Mouse (Mus musculus) brain, adult 2 months (tissue): Measurements from ENCODE around the gene Mtus2.

Experiments used
- DNase-seq: peaks from one replicate; pipeline ENCODE4 v3.0.0; 2011; ENCODE audit warnings: low read depth, low spot score

The Mtus2 gene

GRCm38 (mm10) chr5:148027985-148028384, 70.9 kb downstream of the Mtus2 start:
- DNase-seq: peak; percentile 50

DNA sequence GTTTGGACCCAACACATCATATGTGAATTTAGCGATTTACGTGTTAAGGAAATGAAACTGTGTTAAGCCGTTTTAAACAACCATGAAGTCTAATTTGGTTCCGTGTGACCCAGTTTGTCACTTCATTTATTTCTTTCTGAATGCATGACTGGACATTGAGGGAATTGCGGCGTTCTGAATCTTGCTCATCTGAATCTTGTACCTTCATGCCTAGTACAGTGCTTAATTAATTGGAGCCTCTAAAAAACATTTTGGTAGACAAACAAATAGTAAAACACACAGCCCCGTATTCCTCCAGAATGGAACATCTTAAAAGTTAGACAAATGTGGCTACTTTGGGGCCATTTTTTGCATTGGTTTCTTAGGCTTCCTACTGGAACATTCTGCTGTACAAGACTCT, 84.5 kb downstream of the Mtus2 start:
- DNase-seq: peak; percentile 18

DNA sequence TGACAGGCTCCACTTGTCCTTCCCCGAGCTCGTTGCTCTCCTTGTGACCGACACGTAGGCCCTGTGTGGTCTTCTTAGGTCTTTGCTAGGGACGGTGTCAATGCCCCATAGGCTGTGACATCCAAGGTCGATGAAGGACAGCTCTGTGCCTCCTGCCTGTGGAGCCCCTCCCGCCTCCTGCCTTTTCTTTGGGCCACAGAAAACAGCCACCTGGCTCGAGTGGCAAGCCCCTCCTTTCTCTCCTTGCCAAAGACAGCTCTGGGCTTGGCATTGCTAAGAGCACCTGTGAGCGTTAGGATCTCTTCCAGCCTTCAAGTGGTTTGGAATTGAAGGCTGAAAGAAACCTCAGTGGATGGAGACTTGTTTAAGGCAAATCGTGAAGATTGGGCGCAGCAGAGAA, 91.1 kb downstream of the Mtus2 start:
- peak; percentile 94 for DNase-seq

DNA sequence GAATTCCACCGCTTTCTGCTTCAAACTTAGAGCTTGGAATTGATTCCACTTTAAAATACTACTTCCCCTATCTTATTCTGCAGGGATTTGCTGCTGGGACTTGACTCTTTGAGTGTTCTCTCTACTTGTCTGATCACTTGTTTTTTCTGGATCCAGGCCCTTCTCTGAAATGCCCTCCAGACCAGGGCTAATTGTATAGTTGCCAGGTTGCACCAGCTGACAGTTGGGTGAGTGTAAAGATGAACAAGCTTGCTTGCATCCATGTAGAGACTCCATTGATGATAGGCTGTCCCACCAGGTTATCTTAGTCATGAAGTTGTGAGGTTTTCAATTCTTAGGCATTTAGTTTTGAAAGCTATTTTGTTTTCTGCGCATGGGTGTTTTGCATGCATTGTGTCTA, 92.2 kb downstream of the Mtus2 start:
- DNase-seq: peak; percentile 62

- peak; percentile 93 for DNase-seq
Measured at GRCm38 (mm10) chr5:148052846-148053608, 95.9 kb downstream of the Mtus2 start.

DNA sequence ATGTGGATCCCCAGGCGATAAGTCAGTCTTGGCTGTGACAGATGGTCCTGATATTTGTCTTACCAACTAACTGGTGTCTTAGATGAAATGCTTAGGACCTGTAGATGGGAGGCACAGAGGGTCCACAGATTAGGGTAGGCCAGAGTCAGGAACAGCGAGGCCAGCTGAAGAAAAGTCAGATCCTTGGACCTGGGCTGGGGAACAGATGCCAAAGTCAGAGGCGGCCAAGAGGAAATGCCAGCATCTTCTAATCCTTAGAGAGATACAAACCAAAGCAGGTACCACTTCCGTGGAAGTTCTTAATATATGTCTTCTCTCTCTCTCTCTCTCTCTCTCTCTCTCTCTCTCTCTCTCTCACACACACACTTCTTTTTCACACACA, 96.5 kb downstream of the Mtus2 start:
- DNase-seq: peak; percentile 72

DNA sequence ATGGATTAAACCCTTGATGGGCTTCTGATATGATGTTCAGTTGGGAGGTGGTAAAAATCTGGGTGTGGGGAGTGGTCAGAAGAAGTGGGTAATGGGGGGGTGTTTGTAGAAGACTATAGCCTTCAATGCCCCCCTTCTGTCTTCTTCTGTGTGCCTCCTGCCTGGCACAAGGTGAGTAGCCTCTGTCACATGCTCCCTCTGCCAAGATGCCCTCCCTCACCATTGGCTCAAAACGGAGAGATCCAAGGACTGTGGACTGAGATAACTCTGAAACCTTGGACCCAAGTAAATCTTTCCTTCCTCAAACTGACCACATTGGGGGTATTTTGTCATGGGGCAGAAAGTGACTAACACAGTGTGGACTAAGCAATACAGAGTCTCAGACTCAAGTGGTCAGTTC, 99.7 kb downstream of the Mtus2 start:
- peak; percentile 31 for DNase-seq

GRCm38 (mm10) chr5:148057433-148057832, 100.3 kb downstream of the Mtus2 start:
- DNase-seq: peak; percentile 80

DNA sequence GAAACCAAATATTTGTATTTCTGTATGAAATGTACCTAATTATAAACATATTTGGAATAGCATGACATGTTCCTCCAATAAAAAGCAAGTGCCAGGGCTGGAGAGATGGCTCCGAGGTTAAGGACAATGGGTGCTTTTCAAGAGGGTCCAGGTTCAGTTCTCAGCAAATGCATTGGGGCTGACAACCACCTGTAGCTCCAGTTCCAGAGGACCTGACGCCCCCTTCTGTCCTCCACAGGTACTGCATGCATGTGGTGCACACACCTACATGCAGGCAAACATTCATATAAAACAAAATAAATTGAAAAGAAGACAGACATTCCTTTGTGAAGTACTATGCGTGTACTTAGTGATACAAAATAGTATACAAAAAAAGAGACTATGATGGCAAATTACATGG, 102.2 kb downstream of the Mtus2 start:
- no peak for DNase-seq

- DNase-seq: no peak
Measured at GRCm38 (mm10) chr5:148061869-148062268, 104.7 kb downstream of the Mtus2 start.

DNA sequence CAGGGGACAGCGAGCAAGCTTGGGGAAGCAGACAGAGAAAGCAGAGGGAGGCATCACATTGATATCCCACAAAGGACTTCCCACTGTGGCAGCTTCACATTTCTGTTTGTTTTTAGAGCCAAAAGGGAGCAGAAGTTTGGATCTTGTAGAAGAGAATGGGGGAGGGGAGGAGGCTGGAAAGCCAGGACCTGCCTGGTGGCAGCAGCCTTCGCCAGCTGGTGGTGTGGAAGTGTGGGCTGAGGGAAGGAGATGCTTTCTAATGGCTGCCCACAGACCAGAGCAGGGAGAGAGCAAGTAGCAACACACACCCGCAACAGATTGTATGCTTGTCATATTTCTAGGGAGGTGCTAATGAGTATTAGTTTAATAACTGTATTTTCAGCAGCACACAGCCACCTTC, 106.6 kb downstream of the Mtus2 start:
- DNase-seq: peak; percentile 87

- DNase-seq: peak; percentile 58
Measured at GRCm38 (mm10) chr5:148065251-148065650, 108.1 kb downstream of the Mtus2 start.

- DNase-seq: no peak
Measured at GRCm38 (mm10) chr5:148069909-148070308, 112.8 kb downstream of the Mtus2 start.

- no peak for DNase-seq
Measured at GRCm38 (mm10) chr5:148071800-148072199, 114.7 kb downstream of the Mtus2 start.

GRCm38 (mm10) chr5:148073461-148073860, 116.3 kb downstream of the Mtus2 start:
- peak; percentile 27 for DNase-seq

DNA sequence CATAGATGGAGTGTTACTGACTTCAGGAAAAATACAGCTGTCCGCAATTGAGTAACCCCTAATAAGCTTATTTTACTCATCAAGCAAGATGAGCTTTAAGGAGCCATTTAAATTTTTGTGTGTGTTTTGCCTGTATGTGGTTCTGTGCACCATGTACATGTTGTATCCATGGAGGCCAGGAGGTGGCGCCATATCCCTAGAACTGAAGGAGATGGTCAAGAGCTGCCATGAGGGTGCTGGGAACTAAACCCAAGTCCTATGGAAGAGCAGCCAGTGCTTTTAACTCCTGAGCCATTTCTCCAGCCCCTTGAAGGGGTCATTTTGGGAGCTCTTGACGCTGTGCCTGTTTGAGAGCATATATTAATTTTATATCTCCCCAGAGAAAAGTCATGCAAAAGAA, 122.6 kb downstream of the Mtus2 start:
- DNase-seq: no peak

- no peak for DNase-seq
Measured at GRCm38 (mm10) chr5:148083541-148083940, 126.4 kb downstream of the Mtus2 start.

DNA sequence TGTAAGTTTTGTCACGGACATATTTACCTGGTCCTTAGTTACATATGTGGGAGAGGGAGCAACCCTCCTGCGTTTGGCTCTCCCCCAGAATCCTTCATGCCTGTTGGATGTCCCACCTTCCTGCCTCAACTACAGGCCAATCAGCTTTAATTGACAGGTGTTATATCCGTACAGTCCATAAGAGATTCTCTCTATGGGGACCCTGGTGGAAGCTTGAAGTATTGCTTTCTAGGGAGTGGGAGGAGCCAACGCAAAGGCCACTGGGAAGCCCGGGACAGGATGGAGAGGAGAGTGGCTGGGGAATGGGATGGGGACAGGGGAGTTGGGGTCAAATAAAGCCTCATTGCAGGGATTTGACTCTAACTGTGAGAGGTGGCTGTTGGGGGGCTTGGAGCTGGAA, 127.6 kb downstream of the Mtus2 start:
- no peak for DNase-seq

DNA sequence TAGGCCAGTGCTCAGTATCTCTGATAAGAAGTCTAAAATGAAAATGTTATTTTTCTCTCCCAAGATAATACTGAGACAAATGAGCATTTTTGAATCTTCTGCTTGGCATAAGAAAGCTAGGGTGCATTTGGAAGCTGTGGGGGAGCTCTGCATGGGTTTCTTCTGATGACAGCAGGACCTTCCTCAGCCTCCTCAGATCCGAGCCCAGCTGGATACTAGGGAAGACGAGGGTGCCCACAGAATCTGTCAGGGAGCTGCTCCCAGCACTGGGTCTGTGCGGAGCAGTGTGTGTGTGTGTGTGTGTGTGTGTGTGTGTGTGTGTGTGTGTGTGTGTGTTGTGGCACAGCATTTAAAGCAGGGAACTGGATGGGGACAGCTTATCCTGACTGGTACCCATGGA, 130.7 kb downstream of the Mtus2 start:
- DNase-seq: peak; percentile 75

DNA sequence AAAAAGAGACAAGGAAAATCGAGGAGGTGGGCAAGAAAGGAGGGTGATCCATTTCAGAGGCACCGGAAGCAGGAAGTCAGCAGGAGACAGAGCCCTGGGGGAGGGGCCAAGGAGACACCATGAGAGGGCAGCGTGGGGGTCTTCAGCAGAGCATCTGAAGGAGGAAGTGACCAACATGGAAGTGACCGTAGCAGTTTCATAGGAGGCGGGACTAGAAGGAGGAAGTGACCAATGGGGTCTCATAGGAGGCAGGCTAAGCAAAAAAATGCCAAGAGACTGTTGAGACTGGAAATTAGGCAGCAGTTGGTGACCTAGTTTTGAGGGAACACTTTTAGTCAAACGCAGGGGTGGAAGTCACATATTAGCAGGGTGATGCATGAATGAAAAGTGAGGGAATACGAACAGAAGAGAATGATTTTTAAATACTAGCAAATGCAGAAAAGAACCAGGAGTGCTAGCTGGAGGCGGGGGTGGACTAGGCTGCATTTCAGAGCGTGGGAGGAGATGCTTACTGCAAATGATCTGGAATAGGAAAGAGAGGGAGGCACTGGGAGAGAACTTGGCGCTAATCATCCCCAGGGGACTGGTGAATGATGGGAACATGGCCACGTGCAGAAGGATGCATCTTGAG, 133.2 kb downstream of the Mtus2 start:
- DNase-seq: peak; percentile 96

DNA sequence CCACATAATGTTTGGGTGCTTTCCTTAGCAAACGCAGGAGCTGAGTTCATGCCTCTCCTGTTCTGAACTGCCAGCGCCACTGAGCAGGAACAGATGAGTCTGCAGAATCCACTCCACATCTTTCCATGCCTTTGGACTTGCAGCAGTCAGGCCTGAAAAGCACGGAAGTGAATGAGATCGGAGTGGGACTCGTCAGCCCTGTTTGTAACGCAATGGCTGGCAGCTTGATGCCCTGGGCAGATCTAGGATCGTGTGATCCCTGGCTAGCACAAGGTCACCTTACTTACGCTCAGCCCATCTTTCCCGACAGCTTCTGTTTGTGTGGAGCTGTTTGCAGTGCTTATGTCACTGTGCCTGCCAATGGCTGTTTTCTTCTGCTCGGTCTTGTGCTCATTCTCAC, 137.5 kb downstream of the Mtus2 start:
- DNase-seq: peak; percentile 81

DNA sequence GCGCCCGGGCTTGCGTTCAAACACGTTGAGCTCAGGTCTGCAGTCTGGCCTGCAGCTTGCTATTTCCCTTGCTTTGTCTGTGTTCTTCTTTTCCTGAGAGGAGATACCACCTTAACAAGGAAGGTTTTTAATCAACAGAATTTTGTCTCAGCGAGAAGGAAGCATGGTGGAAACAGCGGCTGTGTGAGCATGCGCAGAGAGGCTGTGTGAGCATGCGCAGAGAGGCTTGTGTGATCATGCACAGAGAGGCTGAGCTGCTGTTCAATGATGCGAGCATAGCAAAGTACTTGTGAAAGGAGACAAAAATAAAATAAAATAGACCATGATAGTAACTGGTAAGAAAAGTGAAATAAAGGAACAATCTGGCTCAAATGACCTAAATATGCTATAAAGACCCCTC, 142.2 kb downstream of the Mtus2 start:
- no peak for DNase-seq

DNA sequence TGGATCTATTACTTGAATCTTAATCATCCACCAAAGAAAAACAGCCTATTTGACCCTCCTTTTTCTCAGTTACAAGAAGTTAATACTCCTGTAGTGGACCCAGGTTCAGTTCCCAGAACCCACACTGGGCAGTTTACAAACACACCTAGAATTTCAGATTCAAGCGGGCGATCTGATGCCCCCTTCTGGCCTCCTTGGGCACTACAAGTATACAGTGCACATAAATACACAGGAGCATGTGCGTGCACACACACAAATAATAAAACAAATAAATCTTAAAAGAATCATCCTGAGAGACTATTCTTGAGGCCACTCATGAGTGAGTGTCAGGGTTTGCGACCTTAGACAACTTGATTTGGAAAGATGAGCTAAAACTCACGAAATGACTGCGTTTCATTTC, 150.2 kb downstream of the Mtus2 start:
- no peak for DNase-seq
